Mouse (Mus musculus): Measurements from ENCODE around the gene Arhgef9. TPM values are rescaled to one million over a fixed set of nuclear protein-coding genes. Genes with fewer than 3 reads are reported as not detected.

The Arhgef9 gene
- 11.2 TPM for polyA plus RNA-seq (2014; fragmentation: Illumina TruSeq; extraction: RNeasy Lipid Tissue Mini Kit (QIAGEN cat#74804); ENCODE audit: low read depth, low replicate concordance)

DNA sequence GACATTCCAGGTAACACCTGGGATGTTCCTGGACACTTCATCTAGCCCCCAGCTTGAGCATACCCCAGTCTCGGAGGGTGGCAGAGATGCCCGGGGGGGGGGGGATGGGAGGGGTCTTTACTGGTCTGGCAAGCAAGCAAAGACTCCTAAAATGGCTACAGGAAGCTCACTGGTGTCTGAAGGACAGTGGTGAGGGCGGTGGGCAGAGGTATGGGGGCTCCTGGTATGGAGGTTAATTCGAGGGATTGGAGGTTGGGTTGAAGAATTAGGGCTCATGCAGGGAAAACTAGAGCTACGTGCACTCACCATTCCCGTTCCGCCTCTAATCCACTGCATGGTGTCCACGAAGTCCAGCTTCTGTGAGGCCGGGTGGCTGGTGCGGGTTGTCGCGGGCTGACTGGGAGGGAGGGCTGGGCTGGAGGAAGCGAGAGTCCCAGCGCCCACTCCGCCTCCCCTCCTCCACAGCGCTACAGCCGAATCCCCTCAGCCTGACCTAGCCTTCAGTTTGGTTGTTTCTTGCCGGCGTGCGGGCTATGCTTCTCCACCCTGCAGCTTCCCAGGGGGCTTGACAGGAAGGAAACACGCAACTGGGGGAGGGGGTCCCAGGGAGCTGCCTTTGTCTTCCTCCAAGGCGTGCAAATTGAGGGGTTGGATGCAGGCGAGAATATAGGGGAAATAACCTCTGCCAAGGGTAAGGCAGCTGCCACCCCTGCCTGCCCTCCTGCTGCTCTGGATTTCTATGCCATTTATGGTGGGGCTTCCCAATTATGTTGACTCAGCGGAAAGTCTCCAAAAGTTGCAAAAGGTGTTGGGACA, at the start of gene Arhgef9:
Gene Arhgef9, minus strand, starts transcription at position 753 of the 816 bp plus-strand sequence.

GRCm38 (mm10) chrX:95026361-95026892, 170.2 kb downstream of the Arhgef9 start, which contains the start of gene Spin4:
Gene Spin4 (minus strand): TSS chrX:95026682.

Other genes with a start within 250 kb of the Arhgef9 start
- 3.4 TPM for gene Spin4, start 170.2 kb downstream of the Arhgef9 start, polyA plus RNA-seq (2014; fragmentation: Illumina TruSeq; extraction: RNeasy Lipid Tissue Mini Kit (QIAGEN cat#74804); ENCODE audit: low read depth, low replicate concordance)
- 9.6 TPM for gene Amer1, start 248.0 kb upstream of the Arhgef9 start, polyA plus RNA-seq (2014; fragmentation: Illumina TruSeq; extraction: RNeasy Lipid Tissue Mini Kit (QIAGEN cat#74804); ENCODE audit: low read depth, low replicate concordance)